Mouse (Mus musculus): Measurements from ENCODE around the gene Cntnap1. TPM values are rescaled to one million over a fixed set of nuclear protein-coding genes. Genes with fewer than 3 reads are reported as not detected.
"Not testable (repeated sequence)": the region's sequence is repeated elsewhere in the genome, so short reads cannot be mapped to it uniquely, and the experiment has no call there.

Gene Cntnap1
- polyA plus RNA-seq, 1 experiment from 2014 or later: 1.1 TPM

DNA sequence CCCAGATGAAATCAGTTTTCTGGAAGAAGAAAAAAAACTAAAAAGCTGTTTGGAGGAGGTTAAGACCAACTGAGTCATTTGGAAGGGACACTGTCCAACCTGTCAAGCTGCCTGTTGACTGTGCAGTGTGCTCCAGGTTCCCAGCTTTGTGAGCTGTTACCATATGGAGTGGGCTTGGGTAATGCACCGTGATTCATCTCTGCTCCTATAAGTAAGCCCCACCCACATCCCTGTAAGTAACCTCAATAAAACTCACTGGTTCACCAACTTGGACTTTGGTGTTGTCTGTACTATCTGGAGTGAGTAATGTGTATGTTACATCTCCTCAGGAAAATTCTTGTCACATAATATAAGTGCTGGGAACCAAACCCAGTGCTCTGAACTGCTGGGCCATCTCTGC lies 17.5 kb upstream of the Cntnap1 start:
- 81% methylated on average over 1 of the region's 1 CpGs for WGBS
- ATAC-seq (ENCODE audit: insufficient number of reproducible peaks, insufficient read depth, low FRiP score, low read depth): no peak
- Histone ChIP-seq H3K9me3 (ENCODE audit: control insufficient read depth, low read length) (no peaks in the 10 kb centered on the region), H3K27ac (replicated peaks in 1 of 2; ENCODE audit: control insufficient read depth in 1 of 2, insufficient read depth in 1 of 2, low read depth in 2 of 2, low read length in 2 of 2) (no peak overlapping the region), H3K27me3 (ENCODE audit: control insufficient read depth, insufficient read depth, low read length) (no peaks in the 10 kb centered on the region), H3K36me3 (ENCODE audit: control insufficient read depth, insufficient read depth, low read length) (no peaks in the 10 kb centered on the region), H3K9ac (ENCODE audit: low read length) (no peak overlapping the region), H3K4me3 (ENCODE audit: control insufficient read depth in 1 of 2, insufficient read depth in 1 of 2, low read depth in 1 of 2, low read length in 2 of 2) (no peak overlapping the region), H3K4me2 (ENCODE audit: low read length) (no peak overlapping the region), H3K4me1 (ENCODE audit: control insufficient read depth in 2 of 2, insufficient read depth in 2 of 2, low read length in 2 of 2) (peaks cover 5 to 13% of the 10 kb centered on the region in 2 experiments)

DNA sequence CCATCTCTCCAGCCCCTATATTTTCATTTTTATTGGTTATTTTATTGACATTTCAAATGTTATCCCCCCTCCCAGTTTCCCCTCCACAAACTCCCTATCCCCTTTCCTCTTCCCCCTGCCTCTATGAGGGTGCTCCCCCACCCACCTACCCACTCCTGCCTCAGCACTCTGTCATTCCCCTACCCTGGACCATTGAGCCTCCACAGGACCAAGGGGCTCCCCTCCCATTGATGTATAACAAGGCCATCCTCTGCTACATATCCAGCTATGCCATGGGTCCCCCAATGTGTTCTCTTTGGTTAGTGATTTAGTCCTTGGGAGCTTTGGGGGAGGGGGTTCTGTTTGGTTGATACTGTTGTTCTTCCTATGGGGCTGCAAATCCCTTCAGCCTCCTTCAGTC lies 15.7 kb upstream of the Cntnap1 start:
- ATAC-seq (ENCODE audit: insufficient number of reproducible peaks, insufficient read depth, low FRiP score, low read depth): no peak
- no peak overlapping the region for H3K27ac ChIP-seq (replicated peaks in 1 of 2; ENCODE audit: control insufficient read depth in 1 of 2, insufficient read depth in 1 of 2, low read depth in 2 of 2, low read length in 2 of 2)

GRCm38 (mm10) chr11:101155151-101155550 lies 15.2 kb upstream of the Cntnap1 start:
- 0 out of 2 replicates have a peak, but pooled peaks cover 3% of the 10 kb centered on the region for H3K27me3 ChIP-seq (ENCODE audit: control insufficient read depth, insufficient read depth, low read length)
- no peak overlapping the region for H3K27ac ChIP-seq (replicated peaks in 1 of 2; ENCODE audit: control insufficient read depth in 1 of 2, insufficient read depth in 1 of 2, low read depth in 2 of 2, low read length in 2 of 2)
- no peaks in the 10 kb centered on the region for H3K9me3 ChIP-seq (ENCODE audit: control insufficient read depth, low read length)
- no peaks in the 10 kb centered on the region for H3K36me3 ChIP-seq (ENCODE audit: control insufficient read depth, insufficient read depth, low read length)
- ATAC-seq (ENCODE audit: insufficient number of reproducible peaks, insufficient read depth, low FRiP score, low read depth): no peak
- H3K4me3 ChIP-seq (ENCODE audit: control insufficient read depth in 1 of 2, insufficient read depth in 1 of 2, low read depth in 1 of 2, low read length in 2 of 2): no peak overlapping the region
- peaks cover 5 to 6% of the 10 kb centered on the region in 2 experiments; a peak in 3 of 4 replicates for H3K4me1 ChIP-seq (ENCODE audit: control insufficient read depth in 2 of 2, insufficient read depth in 2 of 2, low read length in 2 of 2)
- no peak overlapping the region for H3K9ac ChIP-seq (ENCODE audit: low read length)
- H3K4me2 ChIP-seq (ENCODE audit: low read length): peak overlapping the region; percentile 74
- WGBS: 71% methylated on average over 6 of the region's 6 CpGs

More for the DNA sequence above, 15.7 kb upstream of the Cntnap1 start:
- H3K4me2 ChIP-seq (ENCODE audit: low read length): no peak overlapping the region
- H3K9me3 ChIP-seq (ENCODE audit: control insufficient read depth, low read length): no peaks in the 10 kb centered on the region
- H3K9ac ChIP-seq (ENCODE audit: low read length): no peak overlapping the region
- H3K27me3 ChIP-seq (ENCODE audit: control insufficient read depth, insufficient read depth, low read length): 0 out of 2 replicates have a peak, but pooled peaks cover 3% of the 10 kb centered on the region
- no peak overlapping the region for H3K4me3 ChIP-seq (ENCODE audit: control insufficient read depth in 1 of 2, insufficient read depth in 1 of 2, low read depth in 1 of 2, low read length in 2 of 2)
- no peaks in the 10 kb centered on the region for H3K36me3 ChIP-seq (ENCODE audit: control insufficient read depth, insufficient read depth, low read length)
- peaks cover 5 to 6% of the 10 kb centered on the region in 2 experiments for H3K4me1 ChIP-seq (ENCODE audit: control insufficient read depth in 2 of 2, insufficient read depth in 2 of 2, low read length in 2 of 2)

- Histone ChIP-seq H3K36me3 (ENCODE audit: control insufficient read depth, insufficient read depth, low read length) (no peaks in the 10 kb centered on the region), H3K4me1 (ENCODE audit: control insufficient read depth in 2 of 2, insufficient read depth in 2 of 2, low read length in 2 of 2) (peaks cover 5 to 6% of the 10 kb centered on the region in 2 experiments; a peak in 3 of 4 replicates), H3K4me2 (ENCODE audit: low read length) (peak within 1 kb of the TSS; percentile 74), H3K4me3 (ENCODE audit: control insufficient read depth in 1 of 2, insufficient read depth in 1 of 2, low read depth in 1 of 2, low read length in 2 of 2) (peak within 1 kb of the TSS; percentile 40 to 41), H3K27me3 (ENCODE audit: control insufficient read depth, insufficient read depth, low read length) (0 out of 2 replicates have a peak, but pooled peaks cover 3% of the 10 kb centered on the region), H3K27ac (replicated peaks in 1 of 2; ENCODE audit: control insufficient read depth in 1 of 2, insufficient read depth in 1 of 2, low read depth in 2 of 2, low read length in 2 of 2) (0 out of 4 replicates have a peak within 1 kb of the TSS, but pooled peaks of 1 of the 2 experiments have one; percentile 3), H3K9ac (ENCODE audit: low read length) (peak within 1 kb of the TSS; percentile 64), H3K9me3 (ENCODE audit: control insufficient read depth, low read length) (no peaks in the 10 kb centered on the region)
- ATAC-seq (ENCODE audit: insufficient number of reproducible peaks, insufficient read depth, low FRiP score, low read depth): peak; percentile 68; the same call in 1 of the 2 replicates
- 3% methylated on average over 36 of the region's 36 CpGs for WGBS
These were observed 14.5 kb upstream of the Cntnap1 start, which contains the start of gene Tubg2 for GRCm38 (mm10) chr11:101155728-101156371. TSS of gene Tubg2 (plus strand) at chr11:101155907.

DNA sequence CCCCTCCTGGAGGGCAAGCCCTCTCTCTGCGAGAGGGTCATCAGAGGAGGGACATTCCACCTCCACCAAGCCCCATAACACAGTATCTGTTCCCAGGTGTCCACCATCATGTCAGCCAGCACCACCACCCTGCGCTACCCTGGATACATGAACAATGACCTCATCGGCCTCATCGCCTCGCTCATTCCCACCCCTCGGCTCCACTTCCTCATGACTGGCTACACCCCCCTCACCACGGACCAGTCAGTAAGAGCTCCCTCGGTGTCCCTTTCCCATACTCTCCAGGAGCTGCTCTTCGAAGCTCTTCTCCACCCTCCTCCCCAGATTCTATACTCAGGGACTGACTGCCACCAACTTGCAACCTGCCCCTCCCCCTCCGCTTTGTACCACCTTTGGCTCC lies 10.2 kb upstream of the Cntnap1 start:
- peaks cover 40% of the 10 kb centered on the region for H3K36me3 ChIP-seq (ENCODE audit: control insufficient read depth, insufficient read depth, low read length)
- not testable (repeated sequence) for ATAC-seq (ENCODE audit: insufficient number of reproducible peaks, insufficient read depth, low FRiP score, low read depth); H3K4me1 ChIP-seq (ENCODE audit: control insufficient read depth in 2 of 2, insufficient read depth in 2 of 2, low read length in 2 of 2); H3K27ac ChIP-seq (replicated peaks in 1 of 2; ENCODE audit: control insufficient read depth in 1 of 2, insufficient read depth in 1 of 2, low read depth in 2 of 2, low read length in 2 of 2); H3K4me3 ChIP-seq (ENCODE audit: control insufficient read depth in 1 of 2, insufficient read depth in 1 of 2, low read depth in 1 of 2, low read length in 2 of 2); H3K9me3 ChIP-seq (ENCODE audit: control insufficient read depth, low read length); H3K9ac ChIP-seq (ENCODE audit: low read length); H3K4me2 ChIP-seq (ENCODE audit: low read length)
- WGBS: 65% methylated on average over 8 of the region's 10 CpGs
- H3K27me3 ChIP-seq (ENCODE audit: control insufficient read depth, insufficient read depth, low read length): peaks cover 20% of the 10 kb centered on the region; the same call in 1 of the 2 replicates

DNA sequence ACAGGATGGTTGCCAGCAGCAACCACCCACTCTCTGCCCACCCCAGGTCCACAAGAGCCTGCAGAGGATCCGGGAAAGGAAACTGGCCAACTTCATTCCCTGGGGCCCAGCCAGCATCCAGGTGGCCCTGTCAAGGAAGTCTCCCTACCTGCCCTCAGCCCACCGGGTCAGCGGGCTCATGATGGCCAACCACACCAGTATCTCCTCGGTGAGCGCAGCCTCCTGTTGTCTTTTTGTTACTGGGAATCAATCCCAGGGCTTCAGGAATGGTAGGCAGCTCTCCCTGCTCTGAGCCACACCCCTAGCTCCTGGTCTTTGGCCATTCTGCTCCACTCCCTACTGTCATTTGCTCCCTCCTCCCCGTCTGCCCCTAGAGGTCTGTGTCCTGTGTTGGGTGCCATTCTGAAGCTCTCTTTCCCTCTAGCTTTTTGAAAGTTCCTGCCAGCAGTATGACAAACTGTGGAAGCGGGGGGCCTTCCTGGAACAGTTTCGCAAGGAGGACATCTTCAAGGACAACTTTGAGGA lies 9.3 kb upstream of the Cntnap1 start:
- not testable (repeated sequence) for H3K4me1 ChIP-seq (ENCODE audit: control insufficient read depth in 2 of 2, insufficient read depth in 2 of 2, low read length in 2 of 2); H3K9me3 ChIP-seq (ENCODE audit: control insufficient read depth, low read length); H3K4me2 ChIP-seq (ENCODE audit: low read length); H3K27ac ChIP-seq (replicated peaks in 1 of 2; ENCODE audit: control insufficient read depth in 1 of 2, insufficient read depth in 1 of 2, low read depth in 2 of 2, low read length in 2 of 2); ATAC-seq (ENCODE audit: insufficient number of reproducible peaks, insufficient read depth, low FRiP score, low read depth); H3K4me3 ChIP-seq (ENCODE audit: control insufficient read depth in 1 of 2, insufficient read depth in 1 of 2, low read depth in 1 of 2, low read length in 2 of 2); H3K9ac ChIP-seq (ENCODE audit: low read length)
- Histone ChIP-seq H3K27me3 (ENCODE audit: control insufficient read depth, insufficient read depth, low read length) (peaks cover 24% of the 10 kb centered on the region; the same call in 1 of the 2 replicates), H3K36me3 (ENCODE audit: control insufficient read depth, insufficient read depth, low read length) (peaks cover 48% of the 10 kb centered on the region)
- 81% methylated on average over 6 of the region's 8 CpGs for WGBS

DNA sequence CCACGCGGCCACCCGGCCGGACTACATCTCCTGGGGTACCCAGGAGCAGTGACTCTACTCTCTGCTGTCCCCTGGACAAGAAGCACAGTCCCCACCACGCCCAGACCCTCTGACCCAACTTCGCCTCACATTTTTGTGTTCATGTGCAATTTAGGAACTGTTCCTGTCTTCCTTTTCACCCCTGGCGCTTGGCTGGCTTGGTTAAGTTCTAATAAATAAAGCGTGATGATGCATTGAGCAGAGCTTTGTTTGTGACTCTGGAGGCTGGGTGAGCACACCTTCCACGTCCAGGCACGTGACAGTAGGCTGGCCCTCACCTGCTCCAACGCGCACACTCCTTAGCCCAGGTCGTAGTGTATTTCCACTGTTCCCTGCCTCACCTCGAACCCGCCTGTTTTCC lies 8.8 kb upstream of the Cntnap1 start:
- H3K27me3 ChIP-seq (ENCODE audit: control insufficient read depth, insufficient read depth, low read length): peaks cover 27% of the 10 kb centered on the region; the same call in 1 of the 2 replicates
- peaks cover 4% of the 10 kb centered on the region in 2 experiments; a peak in 2 of 4 replicates for H3K4me1 ChIP-seq (ENCODE audit: control insufficient read depth in 2 of 2, insufficient read depth in 2 of 2, low read length in 2 of 2)
- H3K9ac ChIP-seq (ENCODE audit: low read length): no peak overlapping the region
- no peak overlapping the region for H3K4me2 ChIP-seq (ENCODE audit: low read length)
- no peak overlapping the region for H3K27ac ChIP-seq (replicated peaks in 1 of 2; ENCODE audit: control insufficient read depth in 1 of 2, insufficient read depth in 1 of 2, low read depth in 2 of 2, low read length in 2 of 2)
- H3K4me3 ChIP-seq (ENCODE audit: control insufficient read depth in 1 of 2, insufficient read depth in 1 of 2, low read depth in 1 of 2, low read length in 2 of 2): no peak overlapping the region
- no peaks in the 10 kb centered on the region for H3K9me3 ChIP-seq (ENCODE audit: control insufficient read depth, low read length)
- H3K36me3 ChIP-seq (ENCODE audit: control insufficient read depth, insufficient read depth, low read length): peaks cover 53% of the 10 kb centered on the region
- WGBS: 88% methylated on average over 15 of the region's 15 CpGs
- ATAC-seq (ENCODE audit: insufficient number of reproducible peaks, insufficient read depth, low FRiP score, low read depth): no peak
